Mouse (Mus musculus) left cerebral cortex, postnatal 14 days (tissue): ENCODE data around the gene Dnajb11. TPM values are rescaled to one million over a fixed set of nuclear protein-coding genes. Genes with fewer than 3 reads are reported as not detected.

Experiments
- DNase-seq, 2 experiments: peaks; one replicate each; pipeline ENCODE4 v3.0.0; 2021 to 2022; ENCODE audit warnings: low spot score in 2 of 2, mixed read lengths in 1 of 2
- intact Hi-C: fragments of 180-260 bp; cut with DNase I; formaldehyde crosslinking; loops from one replicate; pipeline ENCODE4 v1.15.1; 2025
- total RNA-seq, 2 experiments: library from RNA; stranded (reverse); gene quantifications; 2 replicates each; pipeline ENCODE4 v1.2.3; 2021

Dnajb11 gene
- total RNA-seq, 2 experiments from 2014 or later = 69.0 to 70.0 TPM

DNA sequence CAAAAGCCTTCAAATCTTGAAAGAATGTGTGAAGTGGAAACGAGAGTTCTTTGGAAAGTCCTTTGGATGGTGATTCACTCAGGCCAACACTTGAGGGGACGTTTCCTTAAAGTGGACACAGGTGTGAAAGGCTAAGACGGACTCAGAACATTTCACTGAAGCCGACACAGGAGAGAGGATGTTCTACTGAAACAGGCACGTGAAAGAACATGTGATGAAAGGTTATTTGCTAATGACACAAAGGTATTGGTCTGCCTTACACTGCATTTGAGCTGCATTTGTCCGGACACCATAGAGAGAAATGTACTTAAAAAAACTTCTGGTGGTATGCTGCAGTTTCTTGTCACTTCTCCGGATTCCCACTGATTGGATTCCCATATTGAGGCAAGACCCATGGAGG is 21.1 kb downstream of the Dnajb11 start:
- DNase-seq = no peak
- intact Hi-C loops = loop anchor here (5.0 to 10.0 kb wide), 2 partner anchors 74 to 236 kb away; partner anchors contain the start of gene Hrg

DNA sequence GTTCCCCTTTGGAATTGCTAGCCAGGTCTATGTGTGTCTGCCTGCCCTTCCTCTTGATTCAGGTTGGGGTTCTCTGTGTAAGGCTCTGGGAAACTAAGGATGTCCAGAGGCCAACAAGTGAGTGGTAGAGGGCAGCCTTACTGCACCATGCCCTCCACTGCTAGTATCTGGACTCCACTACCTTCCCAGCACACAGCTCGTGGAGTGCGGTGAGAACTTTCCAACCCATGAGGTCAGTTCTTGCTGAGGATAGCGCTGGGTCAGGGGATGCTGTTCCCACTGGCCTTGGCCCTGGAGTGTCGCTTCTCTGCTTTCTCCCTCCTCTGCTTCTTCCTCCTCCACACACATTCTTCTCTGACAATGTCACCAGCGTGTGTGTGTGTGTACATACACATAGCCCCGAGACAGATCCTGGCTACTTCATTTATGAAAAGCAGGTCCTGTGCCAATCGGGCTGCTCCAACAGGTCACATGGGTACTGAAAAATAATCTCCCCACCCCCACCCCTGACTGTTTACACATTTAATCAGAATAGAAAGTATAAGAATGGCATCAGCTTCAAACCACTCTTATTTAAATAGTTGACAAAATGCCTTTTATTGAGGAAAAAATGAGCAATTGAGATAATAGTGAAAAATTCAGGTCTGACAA is 22.4 kb downstream of the Dnajb11 start:
- intact Hi-C loops = loop anchor here (5.0 to 10.0 kb wide), 2 partner anchors 72 to 235 kb away; partner anchors contain the start of gene Hrg
- DNase-seq = no peak

DNA sequence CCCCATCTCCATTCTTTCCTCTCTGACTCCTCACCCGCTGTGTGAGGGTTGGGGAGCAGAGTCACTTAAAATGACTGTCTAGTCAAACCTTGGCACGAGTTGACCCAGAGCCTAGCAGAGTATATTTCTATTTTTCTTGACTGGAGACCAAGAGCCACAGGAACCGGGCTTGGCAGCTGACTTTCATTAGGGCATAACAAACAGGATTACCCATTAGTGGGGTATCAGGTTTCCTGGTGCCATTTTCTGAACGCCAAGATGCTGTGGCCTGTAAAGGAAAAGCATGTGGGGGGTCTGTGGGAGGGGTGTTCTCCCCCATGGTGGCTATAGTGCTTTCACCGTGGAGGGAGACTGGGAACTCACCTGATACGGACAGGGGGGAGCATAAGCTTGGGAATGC is 23.3 kb downstream of the Dnajb11 start:
- no peak for DNase-seq
- intact Hi-C loops = no loop called here

DNA sequence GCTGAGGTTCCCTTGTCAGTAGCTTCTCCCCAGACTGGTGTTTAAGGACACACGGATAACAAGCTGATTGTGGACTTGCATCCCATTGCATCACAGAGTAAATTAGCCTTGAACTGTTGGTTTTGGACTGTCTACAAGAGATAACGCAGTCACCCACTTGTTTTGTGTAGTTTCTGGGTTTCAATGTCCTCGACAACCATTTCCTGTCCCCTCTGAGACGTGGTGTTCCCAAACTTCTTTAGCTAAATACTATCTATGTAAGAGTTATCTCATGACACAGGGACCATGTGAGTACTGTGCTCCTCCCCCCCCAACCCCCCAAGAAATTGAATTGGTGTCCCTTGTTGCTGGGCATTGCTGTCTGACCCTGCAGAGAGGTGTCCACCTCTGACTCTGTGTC is 23.8 kb downstream of the Dnajb11 start:
- intact Hi-C loops = no loop called here
- DNase-seq = no peak

DNA sequence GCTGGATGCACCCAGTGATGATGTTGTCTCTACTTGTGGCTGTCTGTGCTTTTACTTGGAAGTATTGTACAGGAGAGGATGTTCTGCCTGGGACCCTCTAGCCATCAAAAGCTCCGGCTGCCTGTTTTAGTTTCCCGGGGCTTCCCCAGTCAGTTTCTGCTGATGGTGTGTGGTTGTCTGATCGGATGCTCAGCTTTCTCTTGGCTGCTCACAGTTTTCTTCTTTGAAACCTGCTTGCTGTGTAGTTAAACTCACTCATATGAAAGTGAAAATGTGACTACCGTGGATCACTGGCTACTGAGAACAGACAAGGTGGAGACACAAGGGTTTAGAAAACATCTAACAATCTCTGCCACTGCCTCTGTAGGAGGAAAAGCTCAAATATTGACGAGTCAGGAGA is 25.8 kb downstream of the Dnajb11 start:
- no peak for DNase-seq
- intact Hi-C loops = no loop called here

DNA sequence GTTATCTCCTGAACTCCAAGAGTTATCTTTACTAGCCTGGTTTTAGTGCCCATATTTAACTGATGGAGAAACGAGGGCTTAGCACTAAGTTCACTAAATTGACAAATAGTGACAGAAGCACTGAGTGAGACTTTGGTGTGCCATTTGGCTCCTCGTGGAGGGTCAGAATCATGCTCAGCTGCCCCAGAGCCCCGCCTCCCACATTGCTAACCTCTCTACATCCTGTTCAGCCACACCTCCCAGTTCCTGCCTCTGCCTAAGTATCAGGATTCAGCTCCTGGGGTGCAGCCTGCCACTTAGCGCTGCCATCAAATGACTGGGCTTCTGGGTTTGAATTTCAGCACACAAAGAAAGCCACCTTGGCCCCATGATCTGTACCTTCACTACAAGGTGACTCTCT is 27.7 kb downstream of the Dnajb11 start:
- DNase-seq = no peak
- intact Hi-C loops = no loop called here

DNA sequence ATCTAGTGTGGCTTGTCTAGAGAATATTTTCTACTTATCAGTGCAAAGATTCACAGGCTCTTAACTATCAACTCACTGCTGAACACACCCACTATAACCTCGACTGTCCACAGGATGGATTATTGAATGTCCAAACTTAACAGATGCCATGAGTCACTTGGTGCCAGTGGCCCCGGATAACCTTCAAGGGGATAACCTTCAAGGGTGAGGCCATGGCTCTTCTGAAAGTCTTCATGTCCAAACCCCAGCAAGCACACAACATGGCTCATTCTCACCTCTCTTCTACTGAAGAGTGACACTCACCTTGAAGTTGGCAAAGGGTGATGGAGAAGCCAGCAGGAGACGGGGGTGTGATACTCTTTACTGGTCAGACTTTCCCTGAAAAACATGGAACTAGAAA is 29.1 kb downstream of the Dnajb11 start:
- DNase-seq = no peak
- intact Hi-C loops = no loop called here

DNA sequence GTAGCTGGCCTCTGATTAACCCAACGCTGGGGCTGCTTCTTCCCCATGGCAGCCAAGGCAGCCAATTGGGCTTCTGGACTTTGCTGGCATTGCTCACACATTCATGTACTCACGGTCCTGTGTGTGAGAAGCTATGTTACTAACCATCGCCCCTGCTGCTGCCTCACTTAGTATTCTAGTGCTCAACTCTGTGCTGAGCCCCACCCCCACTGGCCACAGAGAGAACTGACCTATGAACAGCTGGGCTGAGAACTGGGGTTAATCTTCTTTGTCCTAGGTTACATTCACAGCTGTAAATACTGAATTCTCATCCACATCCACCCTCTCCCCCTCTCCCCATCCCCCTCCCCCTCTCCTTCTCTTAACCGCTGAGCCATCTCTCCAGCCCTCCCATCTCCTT is 31.2 kb downstream of the Dnajb11 start:
- no peak for DNase-seq
- intact Hi-C loops = no loop called here

DNA sequence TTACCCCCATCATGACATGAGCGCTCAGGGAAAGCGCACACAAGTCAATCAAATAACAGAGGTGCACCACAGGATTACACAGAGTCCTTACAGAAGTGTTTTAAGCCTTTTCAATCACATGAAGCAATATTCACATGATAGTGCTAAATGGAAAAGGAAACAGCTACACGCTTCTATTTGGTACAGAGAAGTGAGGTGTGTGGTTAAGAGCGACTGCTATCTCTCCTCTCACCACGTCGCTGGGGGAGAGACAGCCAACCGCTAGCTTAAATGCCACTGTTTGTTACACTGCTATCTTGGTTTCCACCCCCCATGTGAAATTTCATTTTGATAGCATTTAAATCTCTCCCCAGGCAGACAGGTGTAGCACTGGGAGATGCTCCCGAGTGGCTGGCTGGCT is 32.1 kb downstream of the Dnajb11 start:
- DNase-seq = no peak
- intact Hi-C loops = no loop called here

DNA sequence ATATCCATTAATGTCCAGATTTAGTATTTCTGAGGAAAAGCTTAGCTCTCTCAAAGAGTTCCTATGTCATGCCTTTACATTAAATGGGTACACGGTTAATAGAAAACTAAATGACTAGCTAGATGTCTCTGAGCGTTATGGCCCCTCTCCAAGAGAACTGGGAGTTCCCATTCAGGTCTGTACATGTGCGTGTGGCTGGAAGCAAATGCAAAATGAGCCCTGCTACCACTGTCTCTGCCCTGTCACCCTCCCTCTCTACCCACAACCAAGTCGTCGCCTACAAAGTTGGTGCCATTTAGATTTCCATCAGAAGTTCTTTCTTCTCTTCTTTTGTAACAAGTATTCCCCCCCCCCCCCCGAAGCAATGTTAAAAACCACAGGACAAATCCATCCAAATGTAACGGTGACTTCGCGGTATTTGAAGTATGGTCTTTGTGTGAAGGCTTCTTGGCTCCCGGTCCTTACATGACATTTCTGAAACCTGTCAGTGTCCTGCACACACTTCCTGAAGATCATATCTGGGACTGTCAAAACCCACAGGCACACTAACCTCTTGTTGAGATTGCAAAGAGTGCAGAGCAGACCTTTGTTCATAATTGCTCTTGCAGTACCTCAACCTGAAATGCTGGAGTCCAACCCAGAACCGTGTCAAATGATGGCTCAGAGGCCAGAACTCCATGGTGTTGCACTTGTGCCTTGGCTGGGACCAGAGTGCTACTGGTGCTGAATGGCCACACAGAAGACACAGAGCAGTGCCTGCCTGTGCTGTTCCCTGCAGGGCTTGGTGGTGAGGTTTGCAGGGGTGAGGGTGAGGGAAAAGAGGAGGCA is 33.3 kb downstream of the Dnajb11 start, which contains the start of gene Ahsg:
TSS of gene Ahsg (plus strand) at position 595 of the 828 bp plus-strand sequence.
- no peak for DNase-seq
- intact Hi-C loops = no loop called here

DNA sequence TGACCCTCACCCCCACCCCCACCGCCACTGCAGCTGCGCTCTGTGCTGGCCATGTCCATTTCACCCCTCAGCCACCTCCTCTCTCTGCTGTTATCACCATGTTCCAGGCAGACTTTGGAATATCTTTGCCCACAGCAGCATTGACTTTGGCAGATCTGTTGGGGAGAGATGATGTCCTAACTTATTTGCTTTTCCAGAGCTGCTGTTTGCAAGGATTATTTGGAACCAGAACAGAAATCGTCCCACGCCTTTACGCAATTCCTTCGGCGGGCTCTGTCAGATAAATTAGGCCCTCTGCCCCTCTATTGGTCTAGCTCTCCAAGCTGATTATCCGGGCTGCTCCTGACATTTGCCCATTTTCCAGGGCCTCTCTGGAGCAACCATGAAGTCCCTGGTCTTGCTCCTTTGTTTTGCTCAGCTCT is 34.1 kb downstream of the Dnajb11 start:
- intact Hi-C loops = no loop called here
- DNase-seq = no peak

DNA sequence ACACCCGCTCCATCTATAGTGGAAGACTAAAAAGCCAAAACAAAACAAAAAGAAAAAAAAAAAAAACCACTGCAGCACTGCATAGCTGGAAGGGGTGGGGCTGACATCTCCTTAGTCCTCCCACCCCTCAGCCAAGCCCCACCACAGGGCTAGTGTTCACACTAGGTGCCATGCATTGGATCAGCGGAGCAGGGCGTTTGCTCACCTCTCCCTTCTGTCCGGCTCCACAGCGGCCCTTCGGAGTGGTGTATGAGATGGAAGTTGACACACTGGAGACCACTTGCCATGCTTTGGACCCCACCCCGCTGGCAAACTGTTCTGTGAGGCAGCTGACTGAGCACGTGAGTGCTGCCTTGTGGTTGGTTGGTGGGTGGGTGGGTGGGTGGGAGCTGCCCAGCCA is 36.5 kb downstream of the Dnajb11 start:
- intact Hi-C loops = no loop called here
- DNase-seq = no peak

DNA sequence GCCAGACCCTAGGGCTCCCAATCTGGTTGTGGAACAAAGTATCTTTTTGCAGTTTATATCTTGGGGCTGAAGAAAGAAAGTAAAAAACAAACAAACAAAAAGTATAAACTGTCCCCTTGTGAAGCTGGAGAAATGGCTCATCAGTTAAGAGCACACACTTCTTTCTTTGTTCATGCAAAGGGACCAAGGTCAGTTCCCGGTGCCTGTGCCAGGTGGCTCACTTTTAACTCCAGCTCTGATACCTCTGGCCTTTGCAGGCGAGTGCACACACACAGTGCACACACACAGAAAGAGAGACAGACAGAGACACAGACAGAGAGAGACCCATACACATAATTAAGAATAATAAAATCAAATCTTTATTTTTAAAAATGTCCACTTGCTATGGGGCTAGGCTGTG is 39.0 kb downstream of the Dnajb11 start:
- no peak for DNase-seq
- intact Hi-C loops = no loop called here

DNA sequence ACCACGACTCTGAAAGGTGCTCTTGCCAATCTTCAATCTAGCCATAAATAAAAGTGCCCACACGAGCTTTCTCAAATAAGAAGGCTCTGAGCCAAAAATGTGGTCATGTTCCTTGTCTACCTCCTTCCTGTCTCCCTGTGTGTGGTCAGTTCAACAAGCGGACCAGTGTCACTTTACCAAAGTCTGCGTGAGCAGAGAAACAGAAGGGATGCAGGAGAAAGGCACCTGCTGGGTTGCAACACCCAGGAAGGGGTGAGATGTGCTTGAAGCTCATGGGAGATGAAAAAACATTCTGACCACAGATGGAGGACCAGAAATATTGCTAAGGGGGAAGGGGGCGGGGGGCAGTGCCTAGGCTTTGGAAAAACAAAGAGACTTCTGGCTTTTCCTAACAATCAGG is 41.7 kb downstream of the Dnajb11 start:
- intact Hi-C loops = no loop called here
- no peak for DNase-seq

DNA sequence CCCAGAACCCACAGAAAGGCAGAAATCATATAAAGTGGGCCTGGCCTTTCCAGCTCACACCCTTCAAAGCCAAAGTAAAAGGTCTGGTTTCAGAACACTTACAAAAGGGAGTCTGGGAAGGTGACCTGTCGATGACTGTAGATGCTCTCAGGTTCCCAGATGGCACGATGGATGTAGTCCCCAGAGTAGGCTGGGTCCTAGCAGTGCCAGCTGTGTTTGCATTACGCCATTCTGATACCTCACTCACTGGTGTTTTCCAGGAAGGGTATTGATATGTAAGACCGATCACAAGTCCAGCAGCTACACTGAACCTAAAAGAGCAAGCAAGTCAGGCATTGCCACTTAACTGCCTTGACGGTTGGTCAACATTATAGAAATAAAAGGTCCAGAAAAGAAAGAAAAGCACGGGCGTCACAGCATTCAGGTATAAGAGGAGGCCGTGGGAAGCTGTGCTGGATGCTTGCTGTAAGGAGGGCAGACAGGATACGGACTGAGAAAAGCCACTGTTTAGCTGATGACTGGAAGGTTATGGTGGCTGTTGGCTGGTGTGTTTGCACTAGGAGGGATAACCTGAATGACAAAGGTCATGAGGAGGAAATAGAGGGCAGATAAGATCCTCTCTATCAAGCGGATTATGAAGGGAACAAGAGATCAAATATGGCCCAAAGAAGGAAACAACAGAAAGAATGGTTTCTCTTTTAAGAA is 42.4 kb downstream of the Dnajb11 start:
- intact Hi-C loops = no loop called here

DNA sequence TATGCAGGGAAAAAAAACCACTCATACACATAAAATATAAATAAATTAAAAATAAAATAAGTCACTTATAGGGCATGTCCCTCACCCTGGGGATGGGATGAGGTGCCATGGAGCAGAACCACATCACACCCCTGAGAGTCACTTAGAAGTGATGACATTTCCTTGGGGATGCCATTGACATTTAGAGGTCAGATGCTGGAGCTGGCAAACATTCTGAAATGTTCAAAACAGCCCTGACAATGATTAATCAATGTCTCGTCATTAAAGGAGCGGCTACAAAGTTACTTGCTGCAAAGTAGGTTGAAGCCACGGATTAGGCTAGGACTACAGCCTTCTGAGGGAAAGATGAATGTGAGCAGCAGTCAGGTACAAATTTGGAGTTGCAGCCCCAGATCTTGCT is 43.7 kb downstream of the Dnajb11 start:
- intact Hi-C loops = no loop called here
- no peak for DNase-seq

More for the DNA sequence above, 42.4 kb downstream of the Dnajb11 start:
- DNase-seq = no peak

DNA sequence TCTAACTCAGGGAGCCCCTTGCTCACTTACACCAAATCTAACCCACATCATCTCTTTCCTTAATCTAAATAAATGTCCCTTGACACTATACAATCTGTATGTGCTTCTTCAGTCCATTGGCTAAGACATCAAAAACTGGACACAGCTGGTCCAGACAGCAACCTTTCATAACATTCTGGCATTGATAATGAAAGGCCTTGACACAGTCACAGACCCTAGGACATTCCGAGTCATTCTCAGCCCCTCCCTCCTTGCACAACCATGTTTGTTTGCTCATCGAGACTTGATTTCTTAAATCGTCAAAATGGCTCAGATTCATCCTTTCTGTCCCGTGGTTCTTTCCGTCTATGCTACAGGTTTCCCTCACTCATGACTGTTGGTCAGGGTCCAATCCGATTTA is 51.6 kb downstream of the Dnajb11 start:
- DNase-seq = no peak
- intact Hi-C loops = no loop called here

DNA sequence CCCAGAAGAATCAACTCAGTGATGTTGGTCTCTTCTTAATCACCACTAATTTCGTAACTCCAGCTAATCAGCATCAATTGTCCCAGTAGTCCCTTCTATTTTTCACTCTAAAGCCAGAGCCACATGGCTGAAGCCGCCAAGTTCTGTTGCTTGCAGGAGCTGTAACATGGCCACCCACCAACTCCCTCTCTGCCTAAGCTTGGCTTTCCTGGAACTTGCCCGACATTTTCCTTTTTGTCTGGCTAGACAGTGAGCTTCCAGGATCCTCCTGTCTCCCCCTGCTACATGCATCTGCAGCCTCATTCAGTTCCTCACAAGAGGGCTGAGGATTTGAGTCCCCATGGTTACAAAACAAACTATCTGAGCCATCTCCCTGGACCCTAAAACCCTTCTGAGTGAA is 54.3 kb downstream of the Dnajb11 start:
- intact Hi-C loops = no loop called here
- peak in 1 of 2 experiments; percentile 13 for DNase-seq

DNA sequence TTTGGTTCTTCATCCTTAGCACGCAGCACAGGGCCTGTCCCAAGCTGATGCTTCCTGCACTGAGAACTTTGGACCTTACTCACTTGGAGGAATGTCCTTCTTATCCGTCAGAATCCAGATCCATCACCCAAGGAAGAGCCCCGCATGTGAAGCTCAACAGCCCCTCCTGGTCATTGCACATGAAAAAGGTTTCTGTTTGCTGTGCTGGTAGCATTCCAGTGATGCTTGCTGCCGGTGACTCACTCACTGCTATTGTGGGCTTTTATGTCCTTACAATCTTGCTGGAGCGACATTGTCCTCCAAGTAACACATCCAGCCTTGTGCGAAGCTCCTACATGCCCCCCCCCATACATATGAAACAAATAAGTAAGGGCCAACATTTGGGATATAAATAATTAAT is 55.2 kb downstream of the Dnajb11 start:
- DNase-seq = peak in 1 of 2 experiments; percentile 26
- intact Hi-C loops = no loop called here

DNA sequence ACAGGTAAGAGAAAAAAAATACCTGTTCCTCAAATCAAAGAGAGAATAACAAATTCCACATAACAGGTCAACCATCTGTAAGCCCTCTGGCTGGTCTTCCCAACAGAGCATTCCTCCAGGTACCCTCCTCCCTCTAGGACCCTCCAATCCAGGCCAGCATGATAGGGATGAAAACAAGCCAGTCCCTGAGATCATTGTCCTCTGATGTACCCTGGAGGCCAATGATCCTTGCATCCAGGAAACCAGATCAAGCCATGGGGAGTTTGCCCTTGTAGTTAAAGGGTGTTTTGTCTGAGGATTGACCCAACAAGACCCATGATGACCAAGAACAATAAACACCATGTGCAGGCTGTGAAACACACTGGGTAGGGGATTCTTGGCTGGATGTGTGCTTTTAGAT is 56.6 kb downstream of the Dnajb11 start:
- DNase-seq = no peak
- intact Hi-C loops = no loop called here
